Mouse (Mus musculus): Measurements from ENCODE around the gene Mtus2.

- TF ChIP-seq MYOG (IDR thresholded peaks at IDR 0.05; ENCODE audit: control insufficient read depth in 1 of 3, insufficient read depth in 1 of 3, insufficient read length in 2 of 3, low read depth in 2 of 3) (no peak), POLR2A (IDR thresholded peaks at IDR 0.05; ENCODE audit: insufficient read length, low read depth) (no peak), E2F4 (IDR thresholded peaks at IDR 0.05; ENCODE audit: insufficient read depth) (no peak)
Measured at GRCm38 (mm10) chr5:148185898-148186297, 228.8 kb downstream of the Mtus2 start.

Measured in myocyte (in vitro differentiated cells).